Mouse (Mus musculus) liver, embryonic 14.5 days (tissue): ENCODE data around the gene Gm26558.

Experiments
- CTCF ChIP-seq: IDR thresholded peaks from 2 replicates; pipeline ENCODE4 v1.5.1; 2016; ENCODE audit warnings: antibody characterized with exemption, low read depth, control low read depth
- EP300 ChIP-seq: IDR thresholded peaks from 2 replicates; pipeline ENCODE4 v1.6.1; 2016; ENCODE audit warnings: antibody characterized with exemption, low read depth

DNA sequence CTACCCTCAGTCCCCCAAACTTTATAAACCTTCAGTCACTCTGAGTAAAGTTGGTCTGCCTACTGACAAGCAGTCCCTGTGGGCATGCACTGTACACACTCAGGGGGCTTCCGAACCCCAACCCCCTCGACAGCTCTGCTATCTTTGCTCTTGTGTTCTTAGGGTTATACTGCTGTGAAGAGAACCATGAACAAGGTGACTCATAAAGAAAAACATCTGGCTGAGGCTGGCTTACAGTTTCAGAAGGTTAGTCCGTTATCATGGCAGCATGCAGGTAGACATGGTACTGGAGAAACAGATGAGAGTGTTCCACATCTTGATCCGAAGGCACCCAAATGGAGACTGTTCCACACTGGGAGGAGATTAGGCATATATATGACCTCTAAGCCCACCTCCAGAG is 49.0 kb upstream of the Gm26558 start:
- TF ChIP-seq EP300 (no peak), CTCF (no peak)
